Mouse (Mus musculus) Muller cell, postnatal 12 days (primary cell): ENCODE results near the gene Rinl.

ENCODE experiments used
- DNase-seq: peaks from one replicate; pipeline ENCODE4 v3.0.0-alpha.2; 2015; ENCODE audit errors: inconsistent ontology term

Gene Rinl

DNA sequence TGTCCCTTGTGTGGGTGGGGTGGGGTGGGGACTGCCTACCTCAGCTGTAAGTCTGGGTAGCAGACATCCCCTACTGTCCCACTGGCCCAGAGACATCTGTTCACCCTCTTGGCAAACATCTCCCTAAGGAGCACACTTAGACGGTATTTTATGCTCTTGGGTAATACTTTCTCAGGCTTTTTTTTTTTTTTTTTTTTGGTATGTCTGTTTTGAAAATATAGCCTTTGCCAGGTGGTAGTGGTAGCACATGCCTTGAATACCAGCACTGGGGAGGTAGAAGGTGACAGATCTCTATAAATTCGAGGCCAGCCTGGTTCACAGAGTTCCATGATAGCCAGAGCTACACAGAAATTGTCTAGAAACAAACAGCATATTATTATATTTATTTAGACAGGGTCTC lies 35.2 kb downstream of the Rinl start:
- no peak for DNase-seq

DNA sequence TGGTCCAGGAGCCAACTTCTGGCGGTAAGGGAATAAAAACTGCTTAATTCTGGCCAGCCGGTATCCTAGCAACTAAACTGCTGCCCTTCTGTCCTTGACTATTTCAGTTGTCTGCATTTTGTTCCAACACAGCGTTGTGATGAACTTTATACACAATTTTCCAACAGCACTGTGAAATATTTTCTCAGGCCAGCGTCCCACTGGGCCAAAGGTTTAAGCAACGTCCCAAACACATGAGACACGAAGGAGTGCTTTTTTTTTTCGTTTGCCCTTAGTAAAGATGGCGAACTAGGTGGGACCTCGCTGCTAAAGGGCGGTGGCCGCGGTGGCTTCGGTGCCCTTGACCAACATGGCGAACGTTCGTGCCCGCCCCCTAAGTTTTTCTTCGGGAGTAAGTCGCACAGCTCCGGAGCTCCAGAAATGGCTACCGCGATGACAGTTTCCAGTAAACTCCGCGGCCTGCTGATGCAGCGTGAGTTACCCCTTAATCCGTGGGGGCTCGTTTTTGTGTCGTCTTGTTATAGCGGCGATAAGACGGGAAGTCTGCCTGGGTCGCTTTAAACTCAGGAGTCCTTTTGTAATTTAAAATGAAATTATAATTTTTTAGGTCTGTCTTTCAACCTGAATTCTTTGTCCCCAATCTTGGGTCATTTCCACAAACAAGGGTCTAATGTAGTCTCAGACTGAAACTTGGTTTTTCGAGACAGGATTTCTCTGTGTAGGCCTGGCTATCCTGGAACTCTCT lies 36.3 kb downstream of the Rinl start, which contains the start of gene Ech1:
Gene Ech1 (plus strand): TSS at position 277 of the 745 bp plus-strand sequence.
- peak; percentile 94 for DNase-seq

DNA sequence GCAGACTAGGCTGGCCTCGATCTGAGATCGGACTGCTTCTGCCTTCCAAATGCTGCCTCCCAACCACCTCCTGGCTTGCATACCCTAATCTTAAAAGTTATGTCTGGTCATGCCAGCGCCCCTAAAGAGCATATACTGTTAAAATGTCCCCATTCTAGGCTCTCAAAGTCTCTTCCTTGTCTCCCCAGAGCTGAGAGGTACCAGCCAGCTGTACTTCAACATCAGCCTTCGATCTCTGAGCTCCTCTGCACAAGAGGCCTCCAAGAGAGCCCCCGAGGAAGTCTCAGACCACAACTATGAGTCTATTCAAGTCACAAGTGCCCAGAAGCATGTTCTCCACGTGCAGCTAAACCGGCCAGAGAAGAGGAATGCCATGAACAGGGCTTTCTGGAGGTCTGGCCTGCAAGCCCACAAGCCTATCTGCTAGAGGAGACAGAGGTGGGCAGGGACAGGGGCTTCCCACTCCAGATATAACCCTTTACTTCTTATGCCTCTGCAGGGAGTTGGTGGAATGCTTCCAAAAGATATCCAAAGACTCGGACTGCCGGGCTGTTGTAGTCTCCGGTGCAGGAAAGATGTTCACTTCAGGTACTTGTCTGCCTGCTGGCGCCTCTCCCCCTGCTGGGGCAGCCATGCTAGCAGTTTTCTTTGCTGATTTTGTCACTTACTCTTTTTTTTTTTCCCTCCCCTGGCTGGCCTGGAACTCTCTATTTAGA lies 37.1 kb downstream of the Rinl start:
- no peak for DNase-seq

DNA sequence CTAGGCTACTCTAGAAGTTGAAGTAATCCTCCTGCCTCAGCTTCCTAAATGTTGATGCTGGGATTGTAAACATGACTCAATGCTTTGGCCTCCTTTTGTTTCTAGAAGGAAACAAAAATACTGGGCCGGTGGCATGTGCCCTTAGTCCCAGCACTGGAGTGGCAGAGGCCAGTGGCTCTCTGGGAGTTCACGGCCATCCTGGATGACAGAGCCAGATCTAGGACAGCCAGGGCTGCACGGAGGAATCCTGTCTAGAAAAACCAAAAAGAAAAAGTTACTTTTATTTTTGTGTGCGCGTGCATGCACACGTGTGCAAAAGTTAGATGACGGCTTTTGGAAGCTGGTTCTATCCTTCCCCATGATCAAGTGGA lies 37.6 kb downstream of the Rinl start:
- DNase-seq, result no peak

DNA sequence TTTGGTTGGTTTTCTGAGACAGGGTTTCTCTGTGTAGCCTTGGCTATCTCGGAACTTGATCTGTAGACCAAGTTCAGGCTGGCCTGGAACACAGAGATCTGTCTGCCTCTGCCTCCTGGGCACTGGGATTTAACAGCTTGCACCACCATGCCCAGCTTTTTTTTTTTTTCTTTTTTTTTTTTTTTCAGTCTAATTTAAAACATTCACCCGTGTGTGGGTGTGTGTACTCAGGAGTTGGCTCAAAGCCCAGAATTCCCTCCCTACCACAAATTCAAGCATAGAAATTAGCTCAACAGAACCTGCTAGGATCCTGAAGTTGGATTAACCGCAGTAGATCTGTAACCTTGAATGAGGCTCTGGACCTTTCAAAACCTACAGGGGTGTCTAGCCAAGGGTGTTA lies 38.6 kb downstream of the Rinl start:
- peak; percentile 48 for DNase-seq

DNA sequence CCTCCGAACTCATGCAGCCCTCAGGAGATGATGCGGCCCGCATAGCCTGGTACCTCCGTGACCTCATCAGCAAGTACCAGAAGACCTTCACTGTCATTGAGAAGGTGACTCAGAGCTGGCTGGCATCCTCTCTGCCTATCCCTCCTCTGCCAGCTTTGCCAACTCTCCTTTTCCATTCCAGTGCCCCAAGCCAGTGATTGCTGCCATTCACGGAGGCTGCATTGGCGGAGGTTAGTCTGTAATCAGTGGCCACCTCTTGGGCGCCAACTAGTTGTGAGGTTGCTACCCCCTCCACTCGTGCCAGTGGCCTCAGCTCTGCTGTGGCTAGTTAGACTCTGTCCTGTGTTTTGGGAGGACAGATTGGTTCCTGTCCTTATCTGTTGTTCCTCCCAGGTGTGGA lies 41.1 kb downstream of the Rinl start:
- no peak for DNase-seq

DNA sequence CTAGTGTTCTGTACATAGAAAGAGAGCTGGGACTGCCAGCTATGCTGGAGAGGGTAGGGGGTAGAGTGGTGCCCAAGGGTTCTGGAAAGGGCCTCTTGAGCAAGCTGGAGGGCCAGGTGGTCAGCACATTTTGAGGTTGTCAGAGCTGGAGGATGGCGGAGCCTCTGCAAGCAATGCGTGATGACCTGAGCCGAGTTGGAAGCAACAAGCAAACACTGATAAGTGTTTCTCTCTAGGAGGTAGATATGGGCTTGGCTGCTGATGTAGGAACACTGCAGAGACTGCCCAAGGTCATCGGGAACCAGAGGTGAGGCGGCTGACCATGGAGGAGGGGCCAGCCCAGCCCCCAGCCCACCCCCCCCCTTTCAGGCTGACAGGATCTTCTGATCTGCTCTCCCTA lies 42.2 kb downstream of the Rinl start:
- DNase-seq, result no peak

DNA sequence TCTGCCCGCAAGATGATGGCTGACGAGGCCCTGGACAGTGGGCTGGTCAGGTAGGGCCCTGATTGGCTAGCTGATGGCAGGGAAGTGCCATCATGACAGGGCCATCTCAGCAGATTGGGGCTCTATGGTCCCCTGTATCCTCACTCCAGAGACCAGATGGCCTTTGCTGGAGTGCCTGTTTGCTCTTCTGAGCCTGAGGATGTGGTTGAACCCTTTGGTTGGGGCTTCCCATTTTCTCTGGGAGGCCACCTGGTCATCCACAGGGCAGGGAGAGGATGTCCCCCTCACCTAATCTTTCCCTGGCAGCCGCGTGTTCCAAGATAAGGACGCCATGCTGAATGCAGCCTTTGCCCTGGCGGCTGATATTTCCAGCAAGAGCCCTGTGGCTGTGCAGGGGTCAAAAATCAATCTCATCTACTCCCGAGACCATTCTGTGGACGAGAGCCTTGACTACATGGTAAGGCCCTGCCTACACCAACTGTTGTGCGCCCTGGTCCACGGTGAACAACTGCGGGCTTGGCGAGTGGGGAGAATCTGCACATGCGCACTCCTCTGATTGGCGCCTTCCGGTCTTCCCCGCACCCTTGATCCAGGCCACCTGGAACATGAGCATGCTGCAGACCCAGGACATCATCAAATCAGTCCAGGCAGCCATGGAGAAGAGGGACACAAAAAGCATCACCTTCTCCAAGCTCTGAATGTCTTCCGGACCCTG lies 42.8 kb downstream of the Rinl start:
- no peak for DNase-seq

DNA sequence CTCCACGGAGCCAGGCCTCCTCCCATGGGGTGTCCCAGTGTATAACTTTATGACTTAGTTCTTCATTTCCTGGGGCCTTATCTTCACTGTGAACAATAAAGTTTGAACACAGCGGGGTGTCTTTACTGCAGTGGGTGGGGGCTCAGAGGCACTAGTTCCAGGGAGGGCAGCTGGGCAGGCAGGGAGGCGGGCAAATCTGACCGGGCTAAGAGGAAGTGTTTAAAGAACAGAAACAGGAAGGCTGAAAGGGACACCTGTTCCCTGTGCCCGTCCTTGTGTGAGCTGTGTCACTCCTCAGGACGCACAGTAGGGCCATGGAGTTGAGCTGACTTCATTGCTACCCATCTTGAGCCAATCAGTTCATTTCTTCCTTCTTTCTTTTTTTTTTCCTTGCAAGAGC lies 43.4 kb downstream of the Rinl start:
- DNase-seq, result no peak

DNA sequence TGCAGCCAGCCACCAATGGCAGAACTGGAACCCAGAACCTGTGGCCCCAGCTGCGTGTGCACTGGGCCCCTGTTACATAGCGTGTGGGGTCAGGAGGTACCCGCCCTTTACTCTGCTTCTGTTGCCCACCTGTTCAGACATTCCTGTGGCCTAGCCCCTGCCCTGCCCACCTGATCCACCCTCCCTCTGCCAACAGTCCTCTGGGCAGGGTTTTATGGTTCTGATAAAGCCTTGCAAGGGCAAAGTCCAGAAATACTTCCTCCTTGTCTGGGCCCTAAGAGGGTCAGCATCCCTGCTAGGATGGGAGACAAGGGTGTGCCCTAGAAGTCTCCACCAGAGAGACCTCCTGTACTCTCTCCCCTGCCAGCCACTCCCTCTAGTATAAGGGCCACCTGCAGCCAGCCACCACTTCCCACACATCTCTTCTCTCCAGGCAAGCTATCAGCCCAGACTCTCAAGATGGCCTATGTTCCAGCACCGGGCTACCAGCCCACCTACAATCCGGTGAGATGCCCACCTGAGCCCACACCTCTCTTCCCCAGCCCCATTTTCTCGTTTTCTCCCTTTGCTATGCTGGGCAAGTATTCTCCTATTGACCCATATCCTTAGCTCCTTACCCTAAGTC lies 45.1 kb downstream of the Rinl start, which contains the start of gene Lgals4:
Gene Lgals4 (plus strand): TSS at position 132 of the 625 bp plus-strand sequence.
- DNase-seq, result no peak

DNA sequence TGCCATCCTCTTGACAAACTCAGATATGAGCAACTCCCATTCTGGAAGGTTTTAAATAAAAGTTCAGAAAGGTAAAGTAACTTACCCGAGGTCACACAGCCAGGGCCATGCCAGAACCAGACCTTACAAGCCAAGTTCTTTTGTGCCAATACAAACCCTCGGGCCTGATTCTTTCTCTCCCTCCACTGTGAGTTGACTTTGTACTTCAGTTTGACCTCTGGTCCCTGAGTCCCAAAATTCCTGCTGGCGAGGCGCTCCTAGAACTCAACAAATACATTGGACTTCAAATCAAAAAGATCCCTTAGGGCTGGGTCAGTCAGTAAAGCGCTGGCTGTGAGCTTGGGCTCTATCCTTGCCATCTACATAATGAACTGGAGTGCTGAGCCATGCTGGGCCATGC lies 48.2 kb downstream of the Rinl start:
- DNase-seq, result no peak

DNA sequence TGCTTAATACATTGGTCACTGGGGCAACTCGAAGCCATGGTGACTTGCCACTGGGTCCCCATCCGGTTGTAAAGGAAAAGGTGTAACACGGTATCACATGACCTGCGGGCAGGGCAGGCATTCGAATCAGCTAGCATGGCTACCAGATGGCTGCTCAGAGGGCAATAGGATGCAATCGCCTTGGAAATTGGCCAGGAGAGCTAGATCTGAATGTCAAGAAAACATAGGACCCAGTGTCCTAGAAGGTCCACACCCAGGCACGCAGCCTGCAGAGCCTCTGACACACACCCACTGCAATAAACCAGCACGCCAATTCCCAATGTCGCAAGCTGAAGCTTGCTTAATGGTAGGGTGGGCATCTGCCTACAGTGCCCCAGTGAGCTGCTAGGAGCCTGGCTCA lies 49.6 kb downstream of the Rinl start:
- no peak for DNase-seq

DNA sequence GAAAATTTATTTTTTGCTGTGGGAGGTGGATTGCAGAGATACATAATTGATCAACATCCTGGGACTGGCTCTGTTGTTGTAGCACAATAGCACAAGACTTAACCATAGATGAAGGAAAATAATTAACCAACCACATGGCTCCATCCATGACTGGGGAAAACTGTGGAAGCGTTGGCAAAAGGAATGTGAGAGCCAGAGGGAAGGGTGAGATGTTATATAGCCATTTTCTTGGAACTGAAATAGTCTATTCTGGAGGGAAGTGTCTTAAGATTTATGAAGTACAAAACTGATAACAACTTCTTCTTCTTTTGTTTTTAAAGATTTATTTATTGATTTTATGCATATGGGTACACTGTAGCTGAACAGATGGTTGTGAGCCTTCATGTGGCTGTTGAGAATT lies 58.5 kb downstream of the Rinl start:
- DNase-seq, result no peak
